Mouse (Mus musculus): Measurements from ENCODE around the gene Dok3.

The Dok3 gene

DNA sequence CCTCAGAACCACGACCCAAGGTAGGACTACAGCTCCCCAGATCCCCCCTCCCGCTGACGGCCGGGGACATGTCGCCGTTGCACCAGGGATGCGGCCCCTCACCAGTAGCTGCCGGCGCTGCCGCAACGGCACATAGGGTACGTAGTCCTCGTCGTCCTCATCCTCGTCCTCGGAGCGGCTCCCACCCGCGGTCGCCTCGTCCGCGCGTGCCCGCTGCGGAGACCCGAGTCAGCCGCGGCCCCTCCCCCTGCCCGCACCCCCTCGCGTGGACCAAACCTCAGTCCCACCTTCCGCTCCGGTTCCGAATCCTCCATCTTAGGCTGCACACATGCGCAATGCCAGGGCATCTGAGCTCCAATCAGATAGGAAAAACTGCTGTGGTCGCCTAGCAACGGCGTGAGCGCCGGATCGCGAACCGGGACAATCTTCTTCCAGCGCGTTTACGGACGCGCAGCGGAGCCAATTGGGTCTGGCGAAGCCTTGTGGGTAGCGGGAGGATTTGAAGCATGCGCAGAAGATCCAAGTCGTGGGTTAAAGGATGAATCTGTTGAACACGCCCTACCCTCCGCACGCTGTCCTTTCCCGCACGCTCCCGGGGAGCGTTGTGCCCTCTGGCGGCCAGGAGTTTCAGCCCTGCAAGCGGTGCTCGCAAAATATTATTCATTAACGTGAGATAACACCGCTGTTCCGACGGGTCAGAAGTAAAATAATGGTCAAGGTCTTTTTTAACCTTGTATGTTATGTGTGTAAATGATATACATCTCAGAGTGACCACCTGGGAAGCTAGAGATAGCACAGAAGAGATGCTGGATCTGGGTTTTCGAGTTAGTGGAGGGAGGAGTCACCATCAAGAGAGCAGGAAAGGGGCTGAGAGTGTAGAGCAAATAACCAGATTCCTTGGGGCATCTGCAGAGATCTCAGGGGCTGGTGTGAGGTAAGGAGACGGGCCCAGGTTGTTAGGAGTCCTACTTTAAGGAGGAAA lies 7.4 kb upstream of the Dok3 start, which contains the start of gene Ddx41:
Ddx41 (minus strand) TSS at position 465 of the 982 bp plus-strand sequence.
- DNase-seq, result peak; percentile 97

DNA sequence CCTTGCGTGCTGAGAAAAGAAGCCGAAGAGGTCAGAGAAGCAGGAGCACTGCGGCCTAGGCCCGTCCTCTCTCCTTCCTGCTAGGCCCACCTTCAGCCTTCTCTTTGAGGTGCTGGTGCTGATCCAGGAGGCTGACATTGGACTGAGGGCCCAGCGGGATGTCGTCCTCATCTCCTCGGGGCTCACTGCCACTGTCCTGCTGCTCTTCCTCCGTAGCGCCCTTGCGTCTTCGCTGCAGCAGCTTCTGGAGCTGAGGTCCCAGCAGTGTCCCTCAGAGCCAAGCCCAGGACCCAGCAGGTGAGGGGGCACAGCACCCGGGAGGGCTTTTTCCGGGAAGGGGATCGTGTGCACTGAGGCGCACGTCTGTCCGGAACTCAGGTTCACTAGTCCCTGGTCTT lies 6.7 kb upstream of the Dok3 start:
- DNase-seq, result no peak

DNA sequence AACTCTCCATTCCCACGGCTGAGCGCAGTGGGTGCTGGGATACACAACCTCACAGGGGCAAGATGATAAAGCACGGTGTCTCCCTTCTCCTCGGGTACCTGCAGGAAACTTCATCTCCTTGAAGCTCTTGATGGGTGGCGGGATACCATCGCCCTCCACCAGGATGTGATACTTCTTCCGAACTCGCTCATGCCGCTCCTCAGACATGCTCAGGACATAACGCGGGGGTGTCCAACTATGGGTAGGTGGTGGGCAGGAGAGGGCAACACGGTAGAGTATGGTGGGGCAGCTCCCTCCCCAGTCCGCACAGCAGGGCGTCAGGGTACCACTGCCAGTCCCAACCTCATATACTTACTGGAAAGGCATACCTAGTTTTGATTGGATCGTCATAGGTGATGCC lies 6.1 kb upstream of the Dok3 start:
- no peak for DNase-seq

DNA sequence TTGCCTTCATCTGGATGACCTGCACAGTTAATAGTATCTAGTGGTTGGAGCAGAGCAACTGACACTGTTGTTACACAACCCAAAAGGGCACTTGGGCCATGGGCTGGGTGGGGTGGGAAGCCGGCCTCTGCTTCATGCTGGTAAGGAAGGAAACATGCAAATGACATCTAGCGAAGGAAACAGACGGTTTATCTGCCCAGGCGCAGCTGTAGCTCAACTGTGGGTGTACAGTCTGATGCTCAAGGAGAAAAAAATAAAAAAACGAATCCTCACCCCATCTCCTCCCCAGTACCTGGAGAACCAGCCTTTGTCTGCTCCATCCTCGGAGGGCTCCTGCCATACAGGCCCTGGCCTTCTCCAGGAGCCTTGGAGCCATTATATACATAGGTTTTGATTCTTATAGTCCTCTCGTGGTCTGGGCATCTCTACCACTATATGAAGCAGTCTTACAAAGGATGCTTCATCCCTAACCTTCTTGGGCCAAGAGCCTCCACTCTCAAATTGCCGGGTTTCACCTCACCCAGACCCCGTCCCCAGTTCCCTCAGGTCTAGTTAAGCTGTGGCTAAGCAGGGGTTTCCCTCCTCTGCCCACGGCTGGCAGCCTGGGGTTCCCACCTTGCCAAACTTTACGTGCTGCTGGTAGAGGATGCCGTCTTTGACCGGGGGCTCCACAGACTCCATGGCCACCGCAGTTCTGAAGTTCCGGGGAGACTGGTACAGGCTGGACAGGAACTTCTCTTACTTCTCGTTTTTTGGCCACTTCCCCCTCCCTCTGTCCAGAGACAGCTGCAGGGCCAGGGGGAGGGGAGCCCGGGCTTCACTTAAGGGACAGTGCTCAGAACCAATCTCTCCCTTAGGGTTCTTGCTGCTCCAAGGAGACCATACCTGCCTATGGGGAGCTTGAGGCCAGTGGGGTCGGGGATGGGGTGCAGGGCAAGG lies 993 bp downstream of the Dok3 start:
- DNase-seq, result no peak

DNA sequence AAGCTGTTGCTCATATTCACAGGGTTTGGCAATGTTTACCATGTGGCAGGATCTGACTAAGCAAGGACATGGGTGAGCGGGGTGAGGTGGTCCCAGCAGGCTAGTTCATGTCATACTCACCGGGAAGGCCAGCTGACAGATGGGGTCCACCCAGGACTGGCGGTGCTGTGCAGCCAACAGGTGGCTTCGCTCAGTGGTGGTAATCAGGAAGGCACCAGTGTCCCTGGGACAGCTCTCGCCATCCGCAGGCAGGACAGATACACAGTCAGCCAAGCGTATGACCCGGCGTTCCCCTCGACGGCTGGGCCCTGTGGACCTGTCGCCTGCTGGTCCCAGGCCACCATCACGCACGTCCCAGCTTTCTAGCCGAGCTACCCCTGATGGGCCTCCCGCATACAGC lies 1.9 kb downstream of the Dok3 start:
- no peak for DNase-seq

DNA sequence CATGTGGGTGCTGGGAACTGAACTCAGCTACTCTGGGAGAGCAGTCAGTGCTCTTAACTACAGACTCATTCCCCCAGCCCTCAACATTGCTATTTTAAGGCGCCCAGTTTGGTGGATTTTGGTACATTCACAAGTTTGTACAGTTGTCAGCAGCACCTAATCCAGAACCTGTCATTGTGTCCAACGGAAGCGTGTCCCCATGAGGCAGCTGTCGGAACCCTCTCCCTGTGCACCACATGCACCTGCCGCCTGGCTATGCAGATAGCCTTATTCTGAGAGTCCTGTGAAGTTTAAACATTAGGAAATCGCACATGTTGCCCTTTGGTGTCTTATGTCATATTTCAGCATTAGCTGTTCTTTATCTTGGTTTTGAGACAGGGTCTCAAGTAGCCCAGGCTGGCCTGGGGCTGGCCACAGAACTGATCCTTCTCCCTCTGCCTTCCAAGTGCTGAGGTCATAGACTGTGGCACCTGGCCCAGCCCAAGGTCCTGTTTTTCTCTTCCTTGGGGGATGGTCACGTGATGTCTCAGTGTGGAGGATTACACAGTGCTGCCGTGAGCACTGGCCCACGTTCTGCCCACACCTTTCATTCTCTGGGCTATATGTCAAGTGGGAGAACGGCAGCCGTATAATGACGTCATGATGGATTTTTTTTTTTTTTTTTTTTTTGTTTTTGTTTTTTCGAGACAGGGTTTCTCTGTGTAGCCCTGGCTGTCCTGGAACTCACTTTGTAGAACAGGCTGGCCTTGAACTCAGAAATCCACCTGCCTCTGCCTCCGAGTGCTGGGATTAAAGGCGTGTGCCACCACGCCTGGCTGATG lies 3.2 kb downstream of the Dok3 start:
- no peak for DNase-seq

- DNase-seq, result no peak
These were observed 5.0 kb downstream of the Dok3 start for GRCm38 (mm10) chr13:55523951-55524600.

GRCm38 (mm10) chr13:55523278-55523677 lies 5.8 kb downstream of the Dok3 start:
- DNase-seq, result no peak

DNA sequence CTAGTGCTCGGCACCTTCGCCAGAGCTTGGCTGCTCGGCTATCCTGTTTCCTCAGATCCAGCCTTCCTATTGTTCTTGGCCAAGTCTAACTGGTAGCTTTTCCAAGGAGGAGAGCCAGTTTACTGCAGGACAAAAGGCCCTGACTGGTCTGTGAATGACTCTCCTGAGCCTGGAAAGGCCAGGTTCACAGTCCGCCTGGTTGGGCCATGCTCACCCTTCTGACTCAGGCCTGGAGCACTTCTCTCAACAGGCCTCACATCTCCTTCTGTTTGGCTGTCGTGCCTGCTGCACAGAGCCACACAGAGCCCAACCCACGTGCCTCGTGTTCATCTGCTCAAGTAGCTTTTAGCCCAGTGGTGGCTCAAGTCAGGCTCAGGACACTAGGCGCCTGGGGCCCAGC lies 6.4 kb downstream of the Dok3 start:
- no peak for DNase-seq

GRCm38 (mm10) chr13:55519606-55520005 lies 9.5 kb downstream of the Dok3 start:
- DNase-seq, result no peak

DNA sequence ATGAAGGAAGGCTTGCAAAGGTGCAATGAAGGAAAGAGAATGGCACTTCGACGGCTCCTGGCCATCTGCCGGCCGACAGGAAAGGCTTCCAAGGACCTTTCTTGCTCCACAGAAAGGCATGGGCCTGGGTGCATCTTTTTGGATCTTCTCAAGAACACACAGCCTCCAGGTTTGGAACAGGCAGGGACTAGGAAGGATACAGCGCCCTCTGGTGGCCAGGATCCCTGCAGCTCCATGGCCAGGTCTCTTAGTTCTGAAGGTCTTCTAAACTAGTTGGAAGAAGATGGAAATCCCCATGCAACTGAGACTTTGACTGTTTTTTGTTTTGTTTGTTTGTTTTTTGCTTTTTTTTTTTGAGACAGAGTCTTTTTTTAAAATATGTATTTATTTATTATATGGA lies 12.1 kb downstream of the Dok3 start:
- DNase-seq, result peak; percentile 98

DNA sequence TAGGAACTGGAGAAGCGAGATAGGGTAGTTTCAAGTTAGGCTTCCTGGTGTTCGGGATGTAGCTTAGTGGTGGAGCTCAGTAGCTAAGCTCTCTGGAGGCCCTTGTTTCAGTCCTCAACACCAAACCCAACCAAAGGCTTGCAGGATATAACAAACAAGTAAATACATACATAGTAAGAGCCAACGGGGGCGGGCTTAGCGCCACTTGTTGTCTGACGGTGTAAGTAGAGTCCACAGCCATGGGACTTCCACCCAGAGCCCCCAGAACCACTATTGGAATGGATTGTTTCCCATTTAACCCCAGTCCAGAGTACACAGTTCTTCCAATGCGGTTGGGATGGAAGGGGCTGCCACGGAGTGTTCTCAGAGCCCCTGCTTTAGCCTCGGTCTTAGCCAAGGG lies 15.3 kb downstream of the Dok3 start:
- DNase-seq, result no peak

DNA sequence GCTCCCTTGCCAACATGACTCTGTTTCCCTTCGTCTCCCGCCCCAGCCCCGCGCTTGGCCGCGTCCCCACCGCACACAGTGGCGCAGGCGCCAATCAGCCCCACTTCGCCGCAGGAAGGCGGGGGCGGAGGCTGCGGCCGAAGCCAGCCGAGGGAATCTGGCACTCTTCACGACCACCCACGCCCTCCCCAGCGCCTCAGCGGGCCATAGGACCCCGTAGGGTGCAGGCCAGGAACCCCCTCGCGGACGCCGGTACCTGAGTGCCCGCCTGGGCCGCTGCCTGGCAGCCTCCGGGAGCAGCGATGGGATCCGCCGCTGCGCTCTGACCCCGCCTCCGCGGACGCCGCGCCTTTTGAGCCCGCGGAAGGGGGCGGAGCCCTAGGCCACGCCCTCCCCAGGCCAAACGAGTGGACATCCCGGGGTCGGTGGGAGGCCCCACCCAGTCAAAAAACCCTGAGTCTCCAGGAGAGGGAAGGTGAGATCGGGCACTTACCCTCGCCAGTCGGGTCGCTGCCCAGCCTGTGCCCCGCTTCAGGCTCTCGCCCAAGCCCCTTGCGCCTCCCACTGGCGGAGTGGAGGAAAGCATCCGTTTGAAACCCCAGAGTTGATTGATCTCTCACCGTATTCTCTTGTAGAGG lies 15.9 kb downstream of the Dok3 start, which contains the start of gene Pdlim7:
Pdlim7 (minus strand) TSS at position 566 of the 638 bp plus-strand sequence.
- DNase-seq, result peak; percentile 86

DNA sequence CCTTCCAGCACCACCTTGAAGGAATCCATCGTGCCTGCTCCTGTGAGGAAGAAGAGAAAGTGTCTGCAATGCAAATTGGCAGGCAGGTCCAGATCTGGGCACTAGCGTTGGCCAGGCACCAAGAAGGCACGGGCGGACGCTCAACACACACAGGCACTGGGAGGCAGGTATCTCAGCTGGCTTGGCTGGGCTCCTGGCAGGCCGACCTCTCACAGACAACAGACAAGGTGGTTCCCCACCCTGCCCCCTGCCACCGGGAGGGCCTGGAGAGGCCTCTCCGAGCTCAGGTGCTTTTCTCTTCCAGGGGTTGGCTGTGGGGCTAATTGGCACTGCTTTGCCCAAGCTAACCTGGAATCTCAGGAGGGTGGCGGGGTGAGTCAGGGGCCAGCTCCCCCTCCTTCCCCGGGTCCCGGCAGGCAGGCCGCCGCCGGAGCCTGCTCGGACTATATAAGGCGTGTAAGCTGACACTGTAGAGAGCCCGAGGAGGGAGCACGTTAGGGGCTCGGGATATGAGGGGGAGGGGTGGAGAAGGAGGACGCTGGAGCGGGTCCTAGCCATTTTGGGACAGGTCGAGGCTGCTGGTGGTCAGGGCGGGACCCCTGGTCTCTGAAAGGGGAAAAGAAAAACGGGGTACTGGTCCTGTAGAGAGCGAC lies 16.6 kb downstream of the Dok3 start:
- peak; percentile 43 for DNase-seq

GRCm38 (mm10) chr13:55511492-55511861 lies 17.6 kb downstream of the Dok3 start:
- DNase-seq, result no peak

DNA sequence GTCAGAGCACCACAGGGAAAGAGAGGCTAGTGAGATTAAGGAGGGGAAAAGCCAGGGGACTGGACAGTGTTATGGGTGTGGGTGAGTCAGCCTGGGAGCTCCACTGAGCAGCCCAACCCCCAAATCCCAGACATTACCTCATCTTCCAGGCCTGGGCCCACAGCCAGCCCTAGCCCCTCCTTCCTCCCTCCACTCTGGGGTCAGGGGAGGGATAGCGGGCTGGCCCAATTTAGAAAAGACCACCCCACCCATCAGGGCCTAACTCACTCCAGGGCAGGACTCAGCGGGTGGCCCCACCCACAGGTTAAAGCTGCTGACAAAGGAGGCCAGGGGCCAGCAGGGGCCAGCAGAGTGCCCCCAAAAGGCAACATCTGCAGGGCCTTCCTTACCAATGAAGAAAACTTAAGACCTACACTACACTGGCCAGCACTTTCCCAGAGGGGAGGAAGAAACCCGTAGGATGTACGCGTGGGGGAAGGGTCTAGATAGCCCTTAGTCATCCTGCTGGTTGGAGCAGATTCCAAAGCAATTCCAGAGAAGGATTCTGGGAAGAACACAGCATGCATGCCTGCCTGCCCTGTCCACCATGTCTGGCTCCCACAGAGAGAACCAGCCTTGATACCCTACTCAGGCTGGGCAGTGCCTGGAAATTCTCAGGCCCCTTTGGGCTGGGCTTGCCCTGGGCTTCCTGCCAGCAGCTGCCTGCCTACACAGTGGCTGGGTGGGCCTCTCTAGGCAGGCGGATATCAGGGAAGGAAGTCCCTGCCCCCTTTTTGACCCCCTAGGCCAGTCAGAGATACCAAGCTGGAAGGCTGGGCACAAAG lies 18.2 kb downstream of the Dok3 start:
- DNase-seq, result peak; percentile 41

DNA sequence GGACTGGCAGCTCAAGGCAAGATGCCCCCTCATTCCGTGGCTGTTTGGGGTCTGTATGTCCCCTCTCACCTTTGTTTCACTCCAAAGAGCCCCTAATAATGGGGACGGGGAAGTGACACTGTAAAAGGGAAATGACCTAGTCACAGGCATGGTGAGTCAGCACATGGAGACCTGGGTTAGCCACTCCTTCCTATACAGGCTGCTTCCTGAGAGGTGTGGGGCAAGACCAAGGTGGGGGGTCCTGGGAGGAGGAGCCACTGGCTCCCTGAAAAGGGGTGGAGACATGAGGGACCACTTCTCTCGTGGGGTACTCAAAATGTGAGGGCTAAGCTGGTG lies 18.8 kb downstream of the Dok3 start:
- no peak for DNase-seq

- DNase-seq, result no peak
These were observed 20.6 kb downstream of the Dok3 start for GRCm38 (mm10) chr13:55508531-55508930.

DNA sequence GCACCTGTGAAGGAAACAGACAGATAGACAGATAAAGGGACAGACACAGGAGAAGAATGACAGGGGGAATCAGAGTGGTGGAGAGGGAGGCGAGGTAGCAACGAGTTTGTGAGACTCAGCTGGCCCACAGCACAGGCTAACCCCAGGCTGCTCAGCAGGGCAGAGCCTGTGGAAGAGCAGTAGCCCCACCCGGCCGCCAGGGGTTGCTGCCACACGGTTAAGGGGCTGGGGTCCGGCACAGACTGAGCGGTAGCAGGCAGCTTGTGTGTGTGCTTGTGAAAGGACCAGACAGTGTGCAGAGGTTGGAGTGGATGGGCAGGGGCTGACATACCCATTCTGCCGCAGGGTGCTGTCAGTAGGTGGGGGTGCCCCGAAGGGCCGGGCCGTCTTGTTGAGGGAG lies 21.2 kb downstream of the Dok3 start:
- no peak for DNase-seq

DNA sequence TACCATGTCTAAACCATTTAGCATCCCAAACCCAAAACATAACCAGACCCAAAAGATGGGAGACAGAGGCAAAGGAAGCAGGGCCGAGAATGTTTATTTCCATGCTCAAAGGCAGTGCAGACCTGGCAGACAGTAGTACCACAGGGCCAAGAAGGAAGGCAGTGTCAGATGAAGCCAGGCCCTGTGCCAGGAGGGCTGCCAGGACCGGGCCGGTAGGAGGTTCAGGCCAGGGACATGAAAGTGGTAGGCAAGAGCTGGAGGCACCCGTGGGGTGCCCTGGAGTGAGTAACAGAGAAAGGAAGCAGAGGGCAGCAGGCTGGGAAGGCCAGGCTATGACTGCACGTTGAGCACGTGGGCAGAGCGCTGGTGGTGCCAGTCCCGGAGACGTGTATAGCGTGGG lies 22.4 kb downstream of the Dok3 start:
- DNase-seq, result no peak

All from right cerebral cortex, postnatal 4 days (tissue).